Mouse (Mus musculus): Measurements from ENCODE around the gene Pbsn.
"Not testable (repeated sequence)": the region's sequence is repeated elsewhere in the genome, so short reads cannot be mapped to it uniquely, and the experiment has no call there.

The Pbsn gene

GRCm38 (mm10) chrX:77853523-77853922 lies at the start of gene Pbsn:
Gene Pbsn, minus strand, starts transcription at chrX:77853623.
- no peak for DNase-seq

- DNase-seq = not testable (repeated sequence)
These were observed 26.6 kb upstream of the Pbsn start for GRCm38 (mm10) chrX:77880033-77880432.

- not testable (repeated sequence) for DNase-seq
These were observed 11.0 kb upstream of the Pbsn start, which contains the start of gene Gm14744 for GRCm38 (mm10) chrX:77864458-77864857. Gene Gm14744, plus strand, starts transcription at chrX:77864758.

- peak; percentile 17 to 32 for DNase-seq
These were observed 41.4 kb downstream of the Pbsn start for GRCm38 (mm10) chrX:77812031-77812430.

GRCm38 (mm10) chrX:77810608-77811206 lies 42.7 kb downstream of the Pbsn start:
- DNase-seq = peak; percentile 39 to 79

GRCm38 (mm10) chrX:77808602-77809001 lies 44.8 kb downstream of the Pbsn start:
- peak; percentile 15 to 39 for DNase-seq

- DNase-seq = no peak
These were observed 51.1 kb downstream of the Pbsn start for GRCm38 (mm10) chrX:77802293-77802692.

- no peak for DNase-seq
These were observed 51.9 kb downstream of the Pbsn start for GRCm38 (mm10) chrX:77801543-77801942.

GRCm38 (mm10) chrX:77799554-77799953 lies 53.9 kb downstream of the Pbsn start:
- no peak for DNase-seq

GRCm38 (mm10) chrX:77797801-77798200 lies 55.6 kb downstream of the Pbsn start:
- DNase-seq = no peak

- DNase-seq = no peak
These were observed 56.5 kb downstream of the Pbsn start for GRCm38 (mm10) chrX:77796916-77797315.

- no peak for DNase-seq
These were observed 57.1 kb downstream of the Pbsn start, which contains the start of gene Prkx for GRCm38 (mm10) chrX:77796238-77796835. Gene Prkx, minus strand, starts transcription at chrX:77796278.

- peak; percentile 86 to 91 for DNase-seq
These were observed 57.6 kb downstream of the Pbsn start for GRCm38 (mm10) chrX:77795858-77796174.

- peak; percentile 30 to 44 for DNase-seq
These were observed 58.2 kb downstream of the Pbsn start for GRCm38 (mm10) chrX:77794962-77795857.

GRCm38 (mm10) chrX:77788675-77789074 lies 64.7 kb downstream of the Pbsn start:
- DNase-seq = no peak

Measured in cerebellum, adult 18-20 months (tissue).